Mouse (Mus musculus) cortical plate, adult 2 months (tissue): ENCODE results near the gene Chst4.

Source experiments
- CTCF ChIP-seq: fragments of 200-500 bp; IDR thresholded peaks from 2 replicates; pipeline ENCODE4 v1.5.1; 2011; ENCODE audit warnings: mild to moderate bottlenecking, control low read depth, low read length; ENCODE audit not compliant: insufficient read depth; ENCODE audit errors: extremely low read depth
- POLR2A ChIP-seq: fragments of 200-500 bp; IDR thresholded peaks from 2 replicates; pipeline ENCODE4 v1.6.1; 2011; ENCODE audit warnings: mild to moderate bottlenecking, low read length, control low read depth; ENCODE audit not compliant: insufficient read depth; ENCODE audit errors: extremely low read depth

DNA sequence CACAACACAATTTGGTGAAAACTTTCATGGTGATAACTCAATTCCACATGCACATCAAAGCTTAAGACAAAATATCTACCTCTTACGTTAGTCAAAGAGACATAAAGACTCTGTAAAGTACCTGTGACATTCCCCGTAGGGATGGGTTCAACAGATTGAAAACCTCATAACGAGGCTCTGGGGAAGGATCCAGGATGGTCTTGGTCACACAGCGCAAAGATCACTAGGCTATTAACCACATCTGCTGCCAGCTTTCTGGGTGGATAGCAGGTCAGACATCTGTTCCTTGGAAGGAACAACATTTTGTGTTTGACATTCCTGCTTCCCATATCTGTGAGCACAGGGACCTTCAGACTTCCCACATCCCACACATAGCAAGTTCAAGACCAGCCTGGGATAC, 30.2 kb upstream of the Chst4 start:
- TF ChIP-seq CTCF (no peak), POLR2A (no peak)
